Mouse (Mus musculus) CH12F3 (cell line): ENCODE measurements around the gene Med10.

Source experiments
- in situ Hi-C: fragments of 300-500 bp; cut with MboI; formaldehyde crosslinking; loops from 2 replicates; pipeline ENCODE4 v1.14.3; 2020; ENCODE audit warnings: low sequenced_read_pairs

Med10 gene

DNA sequence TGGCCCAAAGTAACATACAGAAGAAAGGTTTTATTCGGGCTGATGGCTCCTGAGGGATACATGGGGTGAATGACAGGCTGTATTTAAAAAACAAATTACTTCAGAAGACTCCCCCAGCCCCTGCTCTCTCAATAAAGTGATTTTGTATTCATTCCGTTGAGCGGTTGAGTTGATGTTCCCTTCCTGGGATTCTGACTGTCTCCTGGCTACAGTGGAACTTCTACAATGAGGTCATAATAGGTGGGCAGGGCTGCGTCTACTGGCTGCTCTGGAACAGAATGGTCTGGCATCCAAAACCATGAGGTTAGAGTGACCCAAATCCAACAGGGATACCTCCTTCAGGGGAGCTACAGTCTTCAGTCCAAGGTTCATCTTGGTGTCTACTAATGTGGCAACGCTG is at the start of gene Med10:
Med10 (plus strand) TSS at position 301 of the 400 bp plus-strand sequence.
- in situ Hi-C loops: loop anchor here (25.0 kb wide), 1 partner anchor 785 kb away; no protein-coding TSS in a partner anchor

DNA sequence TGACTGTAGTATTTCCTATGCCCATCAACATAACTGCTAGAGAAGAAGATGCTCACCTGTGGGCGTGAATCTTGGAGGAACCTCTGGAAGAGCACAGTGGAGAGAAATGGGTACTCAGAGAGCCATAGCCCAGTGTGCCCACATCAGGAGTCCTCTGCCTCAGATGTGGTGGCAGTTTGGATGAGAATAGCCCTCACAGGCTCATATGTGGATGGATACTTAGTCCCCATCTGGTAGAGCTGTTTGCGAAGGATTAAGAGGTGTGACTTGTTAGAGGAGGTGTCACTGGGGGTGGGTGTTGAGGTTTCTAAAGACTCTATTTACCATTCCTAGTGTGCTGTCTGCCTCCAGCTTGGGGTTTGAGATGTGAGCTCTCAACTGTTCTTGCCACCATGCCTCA is 49.3 kb upstream of the Med10 start:
- in situ Hi-C loops: no loop called here

DNA sequence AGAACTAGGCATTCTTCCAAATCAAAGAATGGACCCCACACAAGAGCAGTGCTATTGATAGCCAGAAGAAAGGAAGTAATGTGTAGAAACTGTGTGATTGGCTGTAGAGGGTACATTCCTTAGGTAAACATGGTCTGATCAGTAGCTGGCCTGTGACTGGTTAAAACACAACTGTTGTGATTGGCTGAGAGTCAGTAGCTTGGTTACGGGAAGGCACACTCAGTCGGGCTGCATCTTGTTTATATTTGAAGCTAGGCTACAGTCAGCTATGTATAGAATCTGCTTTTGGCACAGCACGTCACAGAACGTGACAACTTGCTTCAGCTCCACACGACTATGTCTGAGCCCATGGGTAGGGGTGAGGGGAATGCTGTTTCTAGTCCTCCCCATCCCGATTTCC is 43.2 kb upstream of the Med10 start:
- in situ Hi-C loops: no loop called here

DNA sequence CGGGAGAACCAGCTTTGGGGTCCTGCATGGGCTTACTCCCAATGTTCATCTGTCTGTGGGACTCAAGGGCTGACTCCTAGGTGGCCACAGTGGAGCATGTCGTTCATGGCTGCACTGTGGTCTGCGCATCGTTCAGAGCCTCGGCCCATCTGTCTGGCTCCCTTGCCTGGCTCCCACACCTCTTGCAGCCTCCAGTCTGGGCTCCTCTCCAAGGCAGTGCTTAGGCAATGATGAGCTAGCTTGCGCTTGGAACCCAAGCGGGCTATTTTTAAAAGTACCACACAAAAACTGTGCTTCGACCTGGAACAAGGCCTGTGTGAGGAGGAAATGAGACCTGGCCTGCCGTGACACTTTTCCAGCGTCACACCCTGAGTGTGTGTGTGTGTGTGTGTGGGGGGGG is 40.8 kb upstream of the Med10 start:
- in situ Hi-C loops: no loop called here

DNA sequence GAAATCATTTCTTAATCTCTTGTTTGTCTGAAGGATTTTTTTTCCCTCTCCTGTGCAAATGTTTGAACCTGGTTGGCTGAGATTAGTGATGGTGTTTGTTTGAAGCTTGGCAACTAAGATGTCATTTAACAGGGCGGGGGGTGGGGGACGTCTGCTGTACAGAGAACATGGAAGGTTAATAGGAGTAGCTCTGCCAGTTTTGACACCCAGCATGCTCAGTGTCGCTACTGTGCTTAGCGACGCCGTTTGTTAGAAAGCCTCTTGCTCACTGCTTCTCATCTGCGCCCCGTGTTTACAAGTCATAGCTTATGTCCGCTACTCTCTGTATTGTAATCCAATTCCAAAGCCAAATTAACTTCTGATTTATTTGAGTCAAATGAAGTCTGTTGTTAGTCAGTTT is 37.5 kb upstream of the Med10 start:
- in situ Hi-C loops: no loop called here

DNA sequence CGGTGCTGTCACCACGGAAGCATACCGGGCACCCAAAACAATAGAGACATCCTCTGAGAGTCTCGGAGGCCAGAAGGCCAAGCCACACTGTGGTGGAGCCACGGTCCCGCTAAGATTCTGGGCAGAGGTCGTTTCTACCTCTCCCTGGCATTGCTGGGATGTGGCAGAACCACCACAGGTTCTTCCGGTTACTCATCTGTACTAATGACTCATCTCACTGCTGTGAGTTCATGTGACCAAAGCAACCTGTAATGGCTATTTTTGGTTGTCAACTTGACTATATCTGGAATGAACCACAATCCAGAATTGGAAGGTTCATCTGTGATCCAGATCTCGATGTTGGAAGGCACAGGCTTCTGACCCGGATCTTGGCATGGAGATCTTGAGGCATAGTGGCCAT is 34.0 kb upstream of the Med10 start:
- in situ Hi-C loops: no loop called here

DNA sequence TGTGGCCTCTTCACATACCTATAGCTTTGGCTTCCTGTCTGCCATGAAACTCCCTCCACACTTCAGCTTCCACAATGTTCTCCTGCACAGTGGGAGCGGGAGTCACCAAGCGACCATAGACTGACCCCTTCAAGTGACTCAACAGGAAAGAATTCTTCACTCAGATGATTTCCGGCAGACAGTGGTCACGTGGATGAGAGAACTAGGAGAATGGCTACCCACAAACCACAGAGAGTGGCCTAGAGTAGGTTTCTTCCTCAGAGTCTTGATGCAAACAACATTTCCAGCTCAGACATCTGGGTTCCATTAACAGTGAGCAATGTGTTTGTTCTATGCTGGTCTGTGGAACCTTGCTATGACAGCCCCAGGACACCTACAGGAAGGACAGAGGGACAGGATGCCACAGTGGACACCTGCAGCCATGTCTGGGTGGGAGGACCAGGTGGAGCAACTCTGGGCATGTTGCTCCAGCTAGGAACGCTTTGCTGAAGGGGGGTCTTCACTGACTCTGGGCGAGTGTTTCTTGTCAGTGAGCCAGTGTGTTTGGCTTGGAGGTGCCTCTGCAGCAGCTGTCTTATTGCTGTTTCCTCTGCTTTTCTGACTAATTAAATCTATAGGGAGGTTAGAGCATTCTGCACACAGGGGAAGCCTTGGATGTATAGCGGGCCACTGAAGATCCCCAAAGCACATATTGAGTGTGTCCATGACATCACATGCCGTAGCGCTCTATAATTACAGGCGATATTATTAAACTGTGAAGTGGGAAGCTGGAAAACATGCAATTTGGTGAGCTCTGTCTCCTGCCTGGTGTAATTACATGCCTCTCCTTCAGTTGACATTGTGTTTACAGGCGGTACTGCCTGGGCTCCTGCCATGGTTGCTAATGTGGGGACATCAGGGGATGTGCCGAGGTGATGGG is 31.4 kb upstream of the Med10 start:
- in situ Hi-C loops: no loop called here

DNA sequence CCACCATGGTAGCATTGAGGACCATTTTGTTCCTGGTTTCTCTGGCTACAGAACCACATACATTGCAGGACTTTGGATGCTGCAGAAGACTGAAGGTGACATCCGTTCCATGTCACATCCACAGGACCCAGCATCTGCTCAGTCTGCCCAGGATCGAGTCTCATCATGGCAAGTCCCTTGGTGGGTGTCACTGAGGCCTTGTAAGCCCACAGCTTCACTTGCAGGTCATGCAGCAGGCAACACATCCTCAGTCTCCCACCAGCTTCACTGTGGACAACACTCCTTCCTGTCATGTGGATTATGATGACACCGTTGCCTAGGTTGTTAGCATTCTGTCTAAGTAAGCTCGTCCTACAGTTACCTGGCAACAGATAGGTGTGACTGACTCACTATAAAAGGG is 29.8 kb upstream of the Med10 start:
- in situ Hi-C loops: no loop called here

DNA sequence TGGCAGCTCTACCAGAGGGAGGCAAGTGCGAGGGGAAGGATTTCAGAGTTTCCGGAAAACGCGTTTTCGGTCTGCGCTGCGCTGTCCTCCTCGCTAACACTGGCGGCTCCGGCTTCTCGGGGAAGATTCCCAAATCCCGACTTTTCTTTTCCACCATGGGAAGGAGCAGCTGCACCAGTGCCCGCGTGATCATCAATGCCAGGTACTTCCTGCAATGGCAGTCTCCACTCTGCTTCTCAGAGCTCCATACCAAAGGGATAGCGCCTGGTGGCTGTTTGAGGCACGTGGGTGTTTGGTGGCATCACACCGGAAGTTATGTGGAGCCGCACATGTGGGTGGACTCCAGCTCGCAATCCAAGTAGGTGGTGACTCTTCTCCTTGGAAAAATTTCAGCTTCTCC is 24.0 kb upstream of the Med10 start:
- in situ Hi-C loops: no loop called here

DNA sequence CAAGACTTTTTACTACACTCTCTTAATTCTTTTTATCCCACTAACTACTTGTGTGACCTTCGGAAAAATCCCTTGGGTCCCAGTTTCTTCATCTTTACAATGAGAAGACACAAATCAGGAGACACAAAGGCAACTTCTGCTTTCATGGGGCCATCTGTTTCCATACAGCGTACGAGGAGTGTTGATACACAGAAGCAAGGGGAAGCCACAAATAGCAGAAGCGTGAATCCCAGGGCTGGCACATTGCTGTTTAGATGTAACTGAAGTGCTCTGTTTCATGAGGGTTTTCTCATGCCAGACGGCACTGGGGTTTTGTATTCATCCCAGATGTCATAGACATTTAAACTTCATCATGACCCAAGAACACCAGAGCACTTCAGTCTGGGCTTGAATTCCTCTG is 13.5 kb upstream of the Med10 start:
- in situ Hi-C loops: no loop called here

DNA sequence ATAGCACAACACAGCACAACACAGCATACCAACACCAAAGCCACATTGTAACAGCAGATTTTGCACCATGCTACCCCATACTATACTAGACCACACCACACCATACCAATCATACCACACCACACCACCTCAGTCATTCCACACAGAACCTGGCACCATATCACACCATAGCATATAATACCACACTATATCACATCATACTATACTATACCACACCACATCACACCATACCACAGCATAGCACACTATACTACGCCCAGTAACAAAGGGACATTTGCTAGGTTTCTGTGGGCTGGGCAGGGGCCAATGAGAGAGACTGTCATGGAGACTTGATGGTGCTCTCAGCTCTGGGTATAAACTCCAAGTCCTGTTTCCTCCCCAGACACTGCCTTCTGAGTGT is 10.4 kb upstream of the Med10 start:
- in situ Hi-C loops: no loop called here

DNA sequence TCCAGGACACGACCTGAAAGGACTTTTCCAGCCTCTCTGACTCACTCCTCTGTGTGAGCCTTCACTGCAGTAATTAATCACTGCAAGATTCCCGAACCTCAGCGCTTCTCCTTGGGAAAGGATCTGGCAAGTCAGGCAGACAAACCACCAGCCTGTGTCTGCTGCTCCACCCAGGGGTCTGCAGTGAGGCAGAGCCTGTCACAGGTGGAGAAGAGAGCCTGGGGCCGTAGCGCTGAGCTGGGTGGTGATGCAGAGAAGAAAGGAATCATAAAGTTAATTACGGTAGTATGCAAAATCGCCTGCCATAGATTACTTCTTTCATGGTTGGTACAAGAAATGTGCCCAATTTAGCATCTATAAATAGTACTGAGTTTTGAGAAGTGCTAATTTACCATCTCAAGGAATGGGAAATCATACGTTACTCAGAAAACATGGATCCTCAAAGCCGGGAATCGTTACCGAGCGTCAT is 9.6 kb upstream of the Med10 start:
- in situ Hi-C loops: no loop called here

DNA sequence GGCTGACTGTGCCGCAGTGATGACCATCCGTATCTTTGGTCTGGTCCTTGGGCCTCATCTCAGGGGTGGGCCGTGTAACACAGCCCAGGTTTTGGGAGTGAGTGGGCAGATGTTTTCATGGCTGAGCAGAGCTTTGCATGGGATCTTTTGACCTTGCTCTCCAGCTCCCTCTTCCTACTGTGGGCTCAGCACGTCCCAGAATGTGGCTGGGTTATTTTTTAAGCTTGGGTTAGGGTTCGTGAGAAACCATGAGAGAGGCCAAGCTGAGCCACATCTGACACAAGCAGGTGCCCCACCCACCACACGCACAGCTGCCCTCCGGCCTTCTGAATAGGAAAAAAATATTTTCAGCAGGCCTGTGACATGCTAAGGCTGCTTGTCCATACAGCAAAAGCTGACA is 7.4 kb upstream of the Med10 start:
- in situ Hi-C loops: no loop called here

DNA sequence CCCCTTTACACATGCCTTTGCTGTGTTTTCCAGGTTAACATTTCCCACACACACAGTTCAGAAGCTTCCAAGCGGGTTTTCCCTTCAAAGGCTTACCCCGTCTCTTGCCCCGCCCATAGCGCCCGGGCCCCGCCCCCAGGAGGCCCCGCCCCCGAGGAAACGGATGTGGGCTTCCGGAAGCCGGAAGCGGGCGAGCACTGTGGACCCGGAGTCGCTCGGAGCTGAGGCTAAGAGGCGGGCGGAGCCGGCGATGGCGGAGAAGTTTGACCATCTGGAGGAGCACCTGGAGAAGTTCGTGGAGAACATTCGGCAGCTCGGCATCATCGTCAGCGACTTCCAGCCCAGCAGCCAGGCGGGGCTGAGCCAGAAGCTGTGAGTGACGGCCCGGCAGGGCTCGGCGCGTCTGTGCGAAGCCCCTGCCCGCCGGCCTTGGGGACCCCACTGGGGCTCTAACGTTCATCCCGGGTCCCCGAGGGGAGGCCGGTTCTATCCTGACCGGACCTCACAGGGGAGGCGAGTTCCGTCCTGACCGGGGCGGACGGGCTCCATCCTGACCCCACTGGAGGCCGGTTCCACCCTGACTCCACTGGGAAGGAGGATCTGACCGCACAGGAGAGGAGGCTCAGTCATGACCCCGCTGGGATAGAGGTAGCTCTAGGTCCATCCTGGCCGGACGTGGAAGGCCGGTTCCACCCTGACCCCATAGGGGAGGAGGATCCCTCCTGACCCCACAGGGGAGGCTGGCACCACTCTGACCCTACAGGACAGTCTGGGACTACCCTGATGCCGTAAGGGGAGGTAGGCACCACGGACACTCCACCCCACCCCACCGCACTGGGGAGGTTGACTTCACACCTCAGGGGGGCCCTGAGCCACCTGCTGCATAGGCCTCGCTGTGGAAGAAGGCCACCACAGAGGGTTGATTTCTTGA is 7.8 kb downstream of the Med10 start:
- in situ Hi-C loops: loop anchor here (25.0 kb wide), 1 partner anchor 777 kb away; no protein-coding TSS in a partner anchor

DNA sequence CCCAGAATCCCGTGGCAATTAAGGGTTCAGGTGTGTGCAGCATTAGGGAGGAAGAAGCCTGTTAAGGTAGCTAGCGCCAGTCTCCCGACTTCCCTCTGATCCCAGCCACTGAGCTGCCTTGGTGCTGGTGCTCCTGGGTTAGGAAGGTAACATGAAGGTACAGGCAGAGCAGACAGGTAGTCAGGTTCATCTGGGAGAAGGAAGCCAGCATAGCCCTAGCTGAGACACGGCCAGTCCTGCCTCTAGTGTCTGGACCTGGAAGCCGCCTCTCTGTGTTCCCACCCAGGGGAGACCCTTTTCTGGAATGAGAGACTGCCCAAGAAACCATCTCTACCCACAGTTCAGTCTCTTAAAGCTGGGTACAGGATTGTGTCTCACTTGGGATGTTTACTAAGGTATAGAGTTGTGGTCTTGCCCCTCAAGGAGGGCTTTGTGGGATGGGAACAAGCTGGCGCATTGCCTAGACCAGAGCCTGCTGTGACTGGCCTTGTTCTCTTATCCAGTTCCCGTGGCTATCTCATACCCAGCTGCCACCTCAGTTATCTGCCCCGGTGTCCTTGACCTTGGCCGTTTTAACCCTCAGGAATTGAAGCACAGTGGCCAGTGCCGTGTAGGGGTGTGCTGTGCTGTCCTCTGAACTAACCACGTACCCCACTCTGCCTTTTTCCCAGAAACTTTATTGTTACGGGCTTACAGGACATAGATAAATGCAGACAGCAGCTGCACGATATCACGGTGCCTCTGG is 8.9 kb downstream of the Med10 start:
- in situ Hi-C loops: loop anchor here (25.0 kb wide), 1 partner anchor 776 kb away; no protein-coding TSS in a partner anchor

DNA sequence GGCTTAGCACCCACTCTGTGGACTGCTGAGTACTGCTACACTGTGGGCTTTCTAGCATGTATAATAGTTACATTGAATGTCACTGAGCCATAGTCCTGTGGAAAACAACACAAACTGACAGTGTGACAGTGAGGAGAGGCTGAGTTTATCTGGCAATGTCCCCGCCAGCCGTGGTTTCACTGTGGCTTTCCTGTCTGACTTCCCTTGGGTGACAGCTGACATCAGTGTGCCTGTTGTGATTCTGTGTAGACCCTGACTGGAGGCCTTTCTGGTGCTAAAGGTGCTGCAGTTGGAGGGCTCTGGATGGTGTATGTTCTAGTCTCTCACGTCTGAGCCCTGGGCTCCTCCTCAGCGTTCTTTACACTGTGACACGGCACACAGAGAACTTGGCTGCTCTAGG is 11.7 kb downstream of the Med10 start:
- in situ Hi-C loops: loop anchor here (25.0 kb wide), 1 partner anchor 773 kb away; no protein-coding TSS in a partner anchor

DNA sequence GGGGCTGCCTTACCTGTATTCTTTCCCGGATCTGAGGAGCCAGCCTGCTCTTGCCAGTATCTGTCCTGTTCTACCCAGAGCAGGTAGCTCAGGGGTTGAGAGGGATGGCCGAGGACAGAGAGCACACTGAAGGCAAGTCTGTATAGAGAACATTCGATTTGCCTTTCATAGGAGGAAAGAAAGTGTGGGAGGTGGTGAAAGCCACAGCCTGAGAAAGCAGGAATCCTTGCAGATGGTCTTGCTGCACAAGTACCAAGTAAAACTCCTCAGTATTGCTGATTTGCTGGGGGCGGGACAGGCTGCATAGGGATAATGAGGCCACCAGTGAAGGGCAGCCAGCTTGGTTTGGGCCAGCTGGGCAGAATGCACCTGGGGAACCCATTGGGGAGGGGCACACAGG is 16.1 kb downstream of the Med10 start:
- in situ Hi-C loops: loop anchor here (25.0 kb wide), 1 partner anchor 769 kb away; no protein-coding TSS in a partner anchor

DNA sequence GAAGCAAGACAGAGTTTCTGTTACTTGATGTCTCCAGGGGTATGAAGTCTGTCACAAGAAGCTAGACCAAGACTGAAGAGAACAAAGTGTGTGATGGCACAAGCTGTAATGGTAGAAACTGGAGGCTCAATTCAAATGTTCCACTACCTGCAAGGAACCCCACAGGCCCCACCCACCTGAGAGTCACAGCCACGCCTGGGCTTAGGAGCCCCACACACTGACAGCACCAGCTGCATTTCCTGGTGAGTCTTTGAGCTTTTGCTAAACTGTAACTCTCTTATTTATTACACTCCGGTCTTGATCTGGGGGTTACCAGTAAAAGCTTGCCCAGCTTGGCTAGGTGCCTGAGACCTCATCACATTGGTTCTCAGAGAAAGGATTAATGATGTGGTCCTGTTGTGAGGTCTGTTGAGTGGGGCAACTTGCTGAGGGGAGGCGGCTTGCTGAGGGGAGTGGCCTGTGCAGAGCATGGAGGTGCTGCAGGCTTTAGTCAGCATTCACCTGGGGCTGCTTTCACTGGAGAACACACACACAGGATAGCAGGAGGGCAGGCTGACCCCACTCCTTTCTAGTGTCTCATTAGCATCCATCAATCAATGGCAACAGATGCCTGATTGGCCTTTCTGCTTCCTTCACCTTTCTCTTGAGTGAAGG is 19.1 kb downstream of the Med10 start:
- in situ Hi-C loops: loop anchor here (25.0 kb wide), 1 partner anchor 766 kb away; no protein-coding TSS in a partner anchor

DNA sequence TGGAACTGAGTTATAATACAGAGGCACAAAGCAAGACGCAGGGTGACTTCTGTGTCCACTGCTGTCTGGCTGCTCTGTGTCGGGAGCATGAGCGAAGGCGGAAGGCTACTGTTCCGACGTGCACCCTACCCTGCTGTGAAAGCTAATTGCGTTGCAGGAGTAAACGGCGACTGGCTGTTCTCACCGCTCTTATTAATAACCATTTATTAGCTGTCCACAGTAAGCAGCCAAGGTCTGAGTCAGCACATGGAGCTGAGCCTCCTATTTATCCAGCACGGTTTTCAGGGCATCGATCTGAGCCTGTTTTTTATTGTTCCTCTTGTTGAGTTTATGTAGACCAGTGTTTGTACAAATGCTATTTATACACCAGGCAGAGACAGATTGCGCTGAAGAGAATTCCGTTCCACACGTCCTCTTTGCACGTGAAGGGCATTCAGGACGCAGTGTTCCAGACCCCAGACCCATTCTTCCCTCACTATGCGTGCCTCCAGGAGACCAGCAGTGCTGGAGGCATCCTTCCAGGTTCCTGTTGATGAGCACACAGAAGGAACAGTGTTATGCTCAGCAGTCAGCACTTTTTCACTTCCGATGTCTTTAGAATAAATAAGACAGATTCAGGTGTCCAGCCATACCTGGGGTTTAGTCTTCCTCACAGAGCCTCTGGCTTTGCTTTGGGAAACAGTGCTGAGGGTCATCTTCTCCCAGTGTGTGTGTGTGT is 21.9 kb downstream of the Med10 start:
- in situ Hi-C loops: loop anchor here (25.0 kb wide), 1 partner anchor 763 kb away; no protein-coding TSS in a partner anchor
